Mouse (Mus musculus) lung, postnatal 10 days (tissue): ENCODE data around the gene Gm13088.
"Not testable (repeated sequence)": the region's sequence is repeated elsewhere in the genome, so short reads cannot be mapped to it uniquely, and the experiment has no call there.

Source experiments
- DNase-seq: peaks from one replicate; pipeline ENCODE4 v3.0.0; 2021

The Gm13088 gene

DNA sequence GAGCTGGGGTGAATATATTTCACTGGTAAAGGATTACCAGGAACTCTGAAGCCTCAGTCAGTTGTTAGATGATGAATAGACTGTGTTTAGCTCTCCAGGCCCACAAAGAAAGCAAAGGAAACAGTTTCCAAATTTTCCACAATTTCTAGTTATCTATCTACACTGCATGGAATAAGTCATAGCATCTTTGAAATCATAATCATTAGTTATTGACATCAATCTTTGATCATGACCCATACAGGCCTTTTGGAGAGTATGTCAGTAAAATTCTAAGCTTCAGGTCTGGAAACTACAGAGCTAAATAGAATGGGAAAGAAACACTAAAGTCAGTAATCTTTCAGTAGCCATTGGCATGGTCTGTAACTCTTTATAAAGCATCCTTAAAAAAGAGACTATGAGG lies at the start of gene Gm13088:
TSS of gene Gm13088 (minus strand) at position 101 of the 400 bp plus-strand sequence.
- not testable (repeated sequence) for DNase-seq

DNA sequence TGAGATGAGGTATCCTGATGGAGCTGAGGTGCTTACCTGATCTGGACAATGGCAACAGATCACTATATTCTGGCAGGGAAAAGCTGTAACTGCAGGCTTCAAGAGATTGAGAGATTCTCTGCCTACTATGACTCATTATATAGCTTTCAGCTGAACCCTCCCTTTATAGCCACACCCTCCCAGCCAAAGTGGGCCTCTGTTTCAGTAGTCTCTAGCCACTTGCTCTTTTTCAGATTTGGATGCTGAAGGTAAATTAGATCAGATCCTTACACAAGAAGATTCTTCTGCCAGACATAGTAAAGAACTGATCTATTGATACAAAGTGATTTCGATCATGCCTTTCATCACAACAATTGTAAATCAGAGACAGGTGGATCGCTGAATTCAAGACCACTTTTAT lies 45.6 kb upstream of the Gm13088 start, which contains the start of gene Gm13089:
TSS of gene Gm13089 (minus strand) at position 101 of the 400 bp plus-strand sequence.
- DNase-seq = no peak

DNA sequence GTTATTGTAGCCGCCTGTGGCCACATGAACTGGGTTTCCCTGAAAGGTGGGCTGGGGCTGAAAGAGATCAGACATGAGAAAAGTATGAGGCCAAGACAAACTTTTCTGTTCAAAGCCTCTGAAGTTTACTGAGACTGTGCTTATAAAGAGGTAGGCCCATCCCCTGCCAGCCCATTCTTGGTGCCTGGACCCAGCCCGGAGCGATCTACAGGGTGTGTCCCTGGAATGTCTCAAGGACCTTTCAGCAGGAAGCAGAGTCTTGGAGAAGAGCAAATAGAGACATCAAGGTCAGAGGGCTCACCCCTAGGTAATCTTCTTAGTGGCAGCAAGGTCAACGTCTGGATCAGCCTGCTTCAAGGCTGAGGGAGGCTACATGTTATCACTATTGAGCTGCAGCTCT lies 38.9 kb downstream of the Gm13088 start:
- not testable (repeated sequence) for DNase-seq

DNA sequence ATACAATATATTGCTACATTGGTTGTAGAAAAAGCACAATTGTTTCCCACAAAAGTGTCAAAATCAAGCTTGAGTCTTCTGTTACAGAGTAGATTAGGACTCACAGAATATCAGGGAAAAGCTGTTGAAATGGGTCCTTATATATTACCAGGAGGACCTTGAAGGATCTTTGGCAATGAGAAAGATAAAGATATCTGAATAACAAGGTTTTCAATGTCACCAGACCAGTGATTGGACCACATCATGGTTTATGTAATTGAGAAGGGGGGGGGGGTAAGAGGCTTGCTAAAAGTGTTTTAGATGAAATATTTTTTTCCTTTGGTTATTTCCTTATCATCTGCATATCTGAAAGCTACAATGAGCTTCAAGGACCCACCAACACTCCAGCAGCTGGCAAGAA lies 42.3 kb downstream of the Gm13088 start, which contains the start of gene Gm13083:
TSS of gene Gm13083 (plus strand) at position 301 of the 400 bp plus-strand sequence.
- not testable (repeated sequence) for DNase-seq

DNA sequence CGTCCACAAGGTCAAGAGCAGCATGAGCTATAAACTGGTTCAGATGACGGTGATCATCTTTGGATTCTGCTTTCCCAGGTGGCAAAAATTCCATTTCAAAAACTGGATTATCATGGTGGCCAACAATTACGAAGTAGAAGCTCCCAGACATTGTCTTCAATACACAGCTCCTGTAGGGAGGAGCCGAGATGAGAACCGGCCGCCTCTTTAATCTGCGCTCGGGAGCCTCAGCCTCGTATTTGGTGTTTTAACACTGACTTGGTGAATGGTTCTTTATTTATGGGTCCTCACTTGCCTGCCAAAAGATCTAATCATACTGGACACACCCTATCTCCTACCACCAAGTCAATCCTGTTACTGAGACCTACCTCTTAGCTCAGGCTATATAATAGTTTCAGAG lies 45.1 kb downstream of the Gm13088 start:
- not testable (repeated sequence) for DNase-seq
